Mouse (Mus musculus): ENCODE results near the gene Cd80.

- no peak for TF ChIP-seq CTCF (IDR thresholded peaks at IDR 0.05; ENCODE audit: low read depth, low read length)
- no peak for TF ChIP-seq TAL1 (conservative IDR thresholded peaks at IDR 0.05; ENCODE audit: low read depth, low read length)
Measured at GRCm38 (mm10) chr16:38496604-38497140, 41.3 kb downstream of the Cd80 start.

Data from G1E (cell line).